Mouse (Mus musculus) myocyte (in vitro differentiated cells): ENCODE measurements at regions not wholly inside any gene's neighbourhood (a gene's known extent, or its start where the extent isn't known, plus 50 kb on each side); places are given as distances from the start of the nearest gene placed in this dataset.

Source experiments
- H3K27me3 ChIP-seq: one replicate; pipeline ENCODE4 v1.6.1; 2011; ENCODE audit not compliant: control insufficient read depth, insufficient read depth, insufficient read length
- H3K36me3 ChIP-seq: one replicate; pipeline ENCODE4 v1.6.1; 2011; ENCODE audit not compliant: control insufficient read depth, insufficient read depth
- H3K4me2 ChIP-seq: one replicate; pipeline ENCODE4 v1.6.1; 2011; ENCODE audit warnings: low read depth, control low read depth
- H3K4me3 ChIP-seq: one replicate; pipeline ENCODE4 v1.5.1; 2011; ENCODE audit warnings: mild to moderate bottlenecking, control low read depth, moderate library complexity
- H3K79me2 ChIP-seq: one replicate; pipeline ENCODE4 v1.6.1; 2011; ENCODE audit not compliant: control insufficient read depth, insufficient read depth
- H3ac ChIP-seq: one replicate; pipeline ENCODE4 v1.6.1; 2011; ENCODE audit not compliant: control insufficient read depth, insufficient read length
- CEBPB ChIP-seq: IDR thresholded peaks from 2 replicates; pipeline ENCODE4 v1.6.1; 2011; ENCODE audit warnings: mild to moderate bottlenecking, moderate library complexity; ENCODE audit not compliant: poor library complexity, insufficient read depth, severe bottlenecking
- E2F4 ChIP-seq: IDR thresholded peaks from one replicate; pipeline ENCODE4 v1.6.1; 2011; ENCODE audit warnings: mild to moderate bottlenecking, control low read depth, moderate library complexity; ENCODE audit not compliant: insufficient read depth
- MAX ChIP-seq: IDR thresholded peaks from one replicate; pipeline ENCODE4 v1.6.1; 2011; ENCODE audit warnings: low read depth, mild to moderate bottlenecking, control low read depth
- MYOD1 ChIP-seq, 3 experiments: IDR thresholded peaks; one replicate each; pipeline ENCODE4 v1.6.1; 2011; ENCODE audit warnings: control low read depth in 2 of 3, low read depth in 2 of 3, mild to moderate bottlenecking in 2 of 3, moderate library complexity in 1 of 3; ENCODE audit not compliant: insufficient read length in 2 of 3, control insufficient read depth in 1 of 3
- MYOG ChIP-seq, 3 experiments: IDR thresholded peaks; one replicate each; pipeline ENCODE4 v1.6.1; 2011; ENCODE audit warnings: control low read depth in 2 of 3, low read depth in 2 of 3, mild to moderate bottlenecking in 2 of 3; ENCODE audit not compliant: insufficient read length in 2 of 3, control insufficient read depth in 1 of 3, insufficient read depth in 1 of 3
- POLR2A ChIP-seq: IDR thresholded peaks from one replicate; pipeline ENCODE4 v1.6.1; 2011; ENCODE audit warnings: low read depth, mild to moderate bottlenecking, control low read depth, moderate library complexity; ENCODE audit not compliant: insufficient read length
- POLR2AphosphoS2 ChIP-seq: IDR thresholded peaks from one replicate; pipeline ENCODE4 v1.6.1; 2011; ENCODE audit warnings: low read depth, control low read depth; ENCODE audit not compliant: insufficient read length
- REST ChIP-seq: IDR thresholded peaks from one replicate; pipeline ENCODE4 v1.6.1; 2011; ENCODE audit warnings: mild to moderate bottlenecking, control low read depth, moderate library complexity; ENCODE audit not compliant: insufficient read depth, insufficient read length
- SRF ChIP-seq: IDR thresholded peaks from one replicate; pipeline ENCODE4 v1.6.1; 2011; ENCODE audit warnings: low read depth; ENCODE audit not compliant: control insufficient read depth, insufficient read length
- TCF12 ChIP-seq: IDR thresholded peaks from one replicate; pipeline ENCODE4 v1.6.1; 2011; ENCODE audit warnings: mild to moderate bottlenecking, control low read depth; ENCODE audit not compliant: poor library complexity, insufficient read depth, severe bottlenecking
- TCF3 ChIP-seq: IDR thresholded peaks from one replicate; pipeline ENCODE4 v1.6.1; 2011; ENCODE audit warnings: low read depth, control low read depth; ENCODE audit not compliant: insufficient read length
- USF1 ChIP-seq: IDR thresholded peaks from one replicate; pipeline ENCODE4 v1.6.1; 2011; ENCODE audit warnings: low read depth, mild to moderate bottlenecking, control low read depth, moderate library complexity

DNA sequence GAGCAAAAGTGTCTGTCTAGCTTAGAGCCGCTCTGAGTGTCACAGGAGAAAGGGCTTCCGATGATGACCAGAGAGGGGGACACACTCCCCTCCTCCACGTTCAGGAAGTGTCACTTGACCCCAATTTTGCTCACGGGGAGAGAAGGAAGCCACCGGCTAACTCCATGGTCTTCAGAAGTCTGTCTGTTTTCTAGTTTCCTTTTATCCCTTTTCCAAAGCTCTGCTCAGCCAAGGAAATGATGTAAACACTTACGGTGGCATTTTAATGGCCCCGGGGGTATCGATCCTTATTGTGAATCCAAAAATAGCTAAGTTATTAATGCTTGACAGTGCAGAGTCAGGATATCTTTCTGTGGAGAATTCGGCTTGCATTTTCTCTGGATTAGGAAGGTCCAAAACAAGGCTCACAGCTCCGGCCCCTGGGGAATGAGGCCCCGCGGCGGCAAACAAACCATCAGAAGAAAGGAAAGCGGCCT lies 54.3 kb upstream of the Tnrc6c start:
- Histone ChIP-seq H3K27me3 (no peaks in the 10 kb centered on the region), H3K36me3 (no peaks in the 10 kb centered on the region), H3ac (no peak overlapping the region), H3K4me3 (peak overlapping the region; percentile 23), H3K79me2 (no peaks in the 10 kb centered on the region), H3K4me2 (peak overlapping the region; percentile 92)
- TF ChIP-seq USF1 (no peak), MYOD1 (IDR thresholded peaks at IDR 0.05; ENCODE audit: control insufficient read depth in 1 of 3, insufficient read length in 2 of 3, low read depth in 2 of 3) (no peak), CEBPB (no peak), POLR2AphosphoS2 (no peak), MYOG (IDR thresholded peaks at IDR 0.05; ENCODE audit: control insufficient read depth in 1 of 3, insufficient read depth in 1 of 3, insufficient read length in 2 of 3, low read depth in 2 of 3) (no peak), TCF12 (no peak), TCF3 (no peak), POLR2A (no peak), E2F4 (no peak), MAX (no peak)

- Histone ChIP-seq H3K79me2 (no peaks in the 10 kb centered on the region), H3K36me3 (no peaks in the 10 kb centered on the region), H3K4me3 (no peak overlapping the region), H3K4me2 (no peak overlapping the region), H3ac (no peak overlapping the region), H3K27me3 (no peaks in the 10 kb centered on the region)
- TF ChIP-seq MYOG (IDR thresholded peaks at IDR 0.05; ENCODE audit: control insufficient read depth in 1 of 3, insufficient read depth in 1 of 3, insufficient read length in 2 of 3, low read depth in 2 of 3): no peak
- TF ChIP-seq POLR2A: no peak
Measured at GRCm38 (mm10) chr11:117601147-117601546, 52.9 kb upstream of the Tnrc6c start.

GRCm38 (mm10) chr11:117604019-117604418 lies 50.1 kb upstream of the Tnrc6c start:
- H3K36me3 ChIP-seq: no peaks in the 10 kb centered on the region
- no peak overlapping the region for H3K4me3 ChIP-seq
- H3ac ChIP-seq: no peak overlapping the region
- H3K27me3 ChIP-seq: no peaks in the 10 kb centered on the region
- H3K4me2 ChIP-seq: no peak overlapping the region
- TF ChIP-seq USF1 (no peak), MAX (no peak), E2F4 (no peak), TCF3 (no peak), SRF (no peak), POLR2AphosphoS2 (no peak), REST (no peak), TCF12 (no peak), MYOG (IDR thresholded peaks at IDR 0.05; ENCODE audit: control insufficient read depth in 1 of 3, insufficient read depth in 1 of 3, insufficient read length in 2 of 3, low read depth in 2 of 3) (no peak), POLR2A (no peak), CEBPB (no peak), MYOD1 (IDR thresholded peaks at IDR 0.05; ENCODE audit: control insufficient read depth in 1 of 3, insufficient read length in 2 of 3, low read depth in 2 of 3) (no peak)
- H3K79me2 ChIP-seq: no peaks in the 10 kb centered on the region
